Mouse (Mus musculus): ENCODE measurements around the gene Slc52a3.

The Slc52a3 gene

DNA sequence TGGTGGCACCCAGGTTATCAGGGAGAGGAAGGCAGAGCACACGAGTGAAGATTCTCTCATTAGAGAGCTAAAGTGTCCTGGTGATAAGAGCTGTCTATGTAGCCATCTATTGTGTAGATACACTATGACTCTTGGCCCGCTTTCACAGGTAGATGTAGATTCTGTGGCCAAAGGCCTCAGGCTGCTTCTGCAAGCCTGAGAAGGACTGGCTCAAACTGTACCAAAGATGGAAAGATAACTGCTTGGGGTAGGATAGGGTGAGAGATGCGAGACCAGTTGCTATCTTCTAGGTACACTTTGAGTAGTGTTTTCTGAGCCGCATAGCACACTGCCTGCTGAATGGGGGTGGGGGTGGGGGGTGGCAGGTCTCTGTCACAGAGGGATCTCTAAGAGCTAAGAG is 2.6 kb downstream of the Slc52a3 start:
- no peak for DNase-seq (ENCODE audit: inconsistent ontology term)

DNA sequence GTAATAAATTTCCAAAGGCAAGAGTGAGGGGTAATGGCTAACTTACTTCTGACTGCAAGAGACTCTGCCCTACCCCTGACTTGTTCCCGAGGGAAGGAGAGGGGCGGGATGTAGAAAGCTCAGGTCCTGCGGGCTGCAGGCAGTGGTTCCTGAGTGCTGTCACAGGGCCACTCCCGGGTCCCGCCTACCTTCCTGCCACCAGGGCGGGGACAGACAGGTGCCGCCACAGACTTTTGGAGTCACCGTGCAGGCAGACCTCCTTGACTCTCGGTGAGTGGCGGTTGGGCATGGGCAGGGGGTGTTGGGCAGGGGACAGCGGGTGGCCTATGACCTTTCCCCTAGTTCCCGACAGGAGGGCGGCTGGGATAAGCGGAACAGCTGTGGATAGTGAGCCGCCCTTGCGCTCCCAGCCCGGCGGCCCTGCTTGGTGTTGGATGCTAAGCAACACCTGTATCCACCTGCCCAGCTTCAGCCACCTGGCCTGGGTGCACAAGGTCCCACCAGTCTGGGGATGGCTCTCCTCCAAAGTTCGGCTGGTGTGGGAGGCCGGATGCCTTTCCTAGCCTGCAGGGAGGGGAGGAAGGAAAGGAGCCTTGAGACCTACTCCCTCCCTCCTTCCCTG is 3.5 kb downstream of the Slc52a3 start:
- no peak for DNase-seq (ENCODE audit: inconsistent ontology term)

DNA sequence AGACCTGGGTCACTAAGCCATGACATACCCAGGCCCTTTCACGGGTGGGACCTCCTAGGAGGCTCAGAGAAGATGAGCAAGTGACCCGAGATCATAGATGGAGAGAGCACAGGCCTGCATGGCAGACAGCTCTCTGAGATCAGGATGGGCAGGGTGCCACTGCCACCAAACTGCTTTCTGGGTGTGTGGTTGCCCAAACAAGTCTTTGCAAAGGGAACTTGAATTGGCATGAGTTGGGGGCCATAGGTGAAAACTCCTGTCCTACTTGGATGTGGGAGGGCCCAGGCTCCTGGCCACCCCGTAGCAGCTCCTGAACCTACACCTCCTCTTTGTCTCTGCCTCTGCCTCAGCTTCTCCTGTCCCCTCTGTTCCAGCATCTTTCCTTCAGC is 4.0 kb downstream of the Slc52a3 start:
- DNase-seq (ENCODE audit: inconsistent ontology term) = no peak

DNA sequence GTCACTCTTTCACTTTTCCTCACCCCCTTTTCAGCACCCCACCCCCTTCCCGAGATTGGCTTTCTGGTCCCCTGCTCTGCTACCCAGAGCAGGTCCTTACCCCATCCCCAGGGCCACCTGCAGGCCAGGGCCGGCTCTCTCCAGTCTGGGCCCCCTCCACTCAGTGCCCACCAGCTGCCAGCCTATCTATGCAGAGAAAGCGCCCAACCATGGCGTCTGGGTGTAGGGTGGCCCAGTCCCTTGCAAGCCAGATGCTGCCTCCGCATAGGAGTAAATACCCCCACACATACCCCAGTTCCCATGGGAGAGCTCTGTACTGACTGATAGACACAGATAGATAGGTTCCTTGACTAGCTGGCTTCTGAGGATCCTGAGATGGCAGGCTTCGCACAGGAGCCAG is 4.4 kb downstream of the Slc52a3 start:
- no peak for DNase-seq (ENCODE audit: inconsistent ontology term)

DNA sequence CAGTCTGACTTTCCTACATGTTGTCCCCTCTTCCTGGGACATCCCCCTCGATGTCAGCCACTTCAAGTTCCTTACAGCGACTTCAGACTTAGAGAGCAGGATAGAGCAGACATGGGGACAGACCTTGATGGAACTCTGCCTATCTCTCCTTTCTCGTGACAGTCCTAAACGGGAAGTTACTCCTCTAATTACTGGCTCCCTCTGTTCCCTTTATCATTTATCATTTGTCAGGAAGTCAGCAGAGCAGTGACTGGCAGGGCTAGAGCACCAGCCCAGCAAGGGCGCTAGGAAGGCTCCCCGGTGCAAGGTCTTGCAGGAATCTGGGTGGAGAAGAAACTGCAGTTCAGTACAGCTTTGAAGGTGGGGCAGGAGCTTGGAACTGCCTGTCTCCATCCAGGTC is 6.2 kb downstream of the Slc52a3 start:
- DNase-seq (ENCODE audit: inconsistent ontology term) = no peak

DNA sequence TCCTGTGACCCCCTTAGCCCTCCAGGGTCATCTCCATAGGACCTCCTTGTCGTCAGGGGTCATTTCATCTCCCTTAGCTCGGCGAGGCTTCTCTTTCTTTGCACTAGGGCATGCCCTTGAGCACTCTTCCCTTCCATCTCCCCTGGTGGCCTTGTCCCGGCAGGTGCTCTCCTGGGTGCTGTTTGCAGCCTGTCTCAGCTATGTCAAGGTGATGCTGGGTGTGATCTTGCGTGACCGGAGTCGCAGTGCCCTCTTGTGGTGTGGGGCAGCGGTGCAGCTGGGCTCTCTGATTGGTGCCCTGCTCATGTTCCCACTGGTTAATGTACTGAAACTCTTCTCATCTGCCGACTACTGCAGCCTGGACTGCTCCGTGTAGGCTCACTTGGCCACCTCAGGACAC is 11.5 kb downstream of the Slc52a3 start:
- no peak for DNase-seq (ENCODE audit: inconsistent ontology term)

DNA sequence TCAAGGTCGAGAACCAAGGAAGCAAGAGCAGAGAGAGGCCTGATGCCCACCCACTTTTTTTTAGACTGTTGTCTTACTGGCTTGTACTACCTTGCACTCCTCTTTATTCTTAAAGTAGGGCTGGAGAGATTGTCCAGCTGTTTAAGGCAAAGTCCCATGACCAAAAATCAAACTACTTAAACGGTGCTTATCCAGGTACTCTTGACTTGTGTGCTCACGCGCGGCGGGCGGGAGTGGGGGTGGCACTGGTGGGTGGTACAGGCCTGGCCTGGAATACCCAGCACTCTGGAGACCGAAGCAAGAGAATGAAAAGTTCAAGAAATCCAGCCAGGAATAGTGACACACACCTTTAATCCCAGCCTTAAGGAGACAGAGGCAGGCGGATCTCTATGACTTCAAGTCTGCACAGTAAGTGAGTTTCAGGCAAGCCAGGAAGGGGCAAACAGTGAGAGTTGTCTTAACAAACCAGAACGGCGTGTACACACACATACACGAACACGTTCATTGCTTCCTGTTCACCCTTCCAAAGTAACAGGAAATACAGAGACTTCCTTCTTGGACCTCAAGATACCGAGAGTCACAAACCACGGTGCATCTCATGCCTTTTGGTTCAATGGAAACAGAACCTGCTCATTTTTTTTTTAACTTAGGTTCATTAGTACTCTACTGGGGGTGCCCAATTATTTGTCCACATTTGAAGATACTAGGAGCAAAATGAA is 12.9 kb downstream of the Slc52a3 start:
- no peak for DNase-seq (ENCODE audit: inconsistent ontology term)

DNA sequence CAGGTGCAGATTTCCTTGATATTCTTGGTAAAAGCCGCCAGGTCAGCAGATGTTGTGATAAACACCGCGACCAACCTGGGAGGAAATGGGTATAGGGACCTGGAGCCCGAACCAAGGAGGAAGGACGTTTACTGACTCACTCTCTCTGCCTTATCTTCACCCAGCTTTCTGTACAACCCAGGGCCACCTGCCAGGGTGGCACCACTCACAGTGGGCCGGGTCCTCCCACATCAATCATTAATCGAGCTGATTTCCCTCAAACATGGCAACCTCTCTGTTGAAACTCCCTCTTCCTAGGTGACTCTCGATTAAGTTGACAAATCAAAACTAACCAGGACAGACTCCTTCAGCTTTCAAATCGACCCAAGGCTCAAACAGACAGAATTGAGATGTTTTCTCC is 13.9 kb downstream of the Slc52a3 start:
- no peak for DNase-seq (ENCODE audit: inconsistent ontology term)

DNA sequence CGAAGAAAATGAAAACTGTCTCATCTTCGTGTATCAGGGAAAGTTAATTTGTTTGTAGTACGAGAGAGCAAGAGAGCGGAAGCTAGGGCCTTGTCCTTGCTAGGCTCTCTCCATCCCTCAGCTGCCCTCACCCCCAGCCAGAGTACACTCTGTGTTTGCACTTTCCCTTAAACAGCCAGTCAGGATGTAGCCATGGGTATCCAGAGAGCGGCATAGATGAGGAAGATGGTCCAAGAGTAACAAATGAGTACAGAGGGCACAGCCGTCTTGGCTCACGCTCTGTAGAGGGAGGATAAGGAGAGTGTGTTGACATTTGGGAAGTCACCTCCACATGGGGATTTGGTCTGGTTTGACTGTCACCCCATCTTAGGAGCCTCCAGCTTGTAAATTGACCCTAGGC is 14.3 kb downstream of the Slc52a3 start:
- DNase-seq (ENCODE audit: inconsistent ontology term) = no peak

DNA sequence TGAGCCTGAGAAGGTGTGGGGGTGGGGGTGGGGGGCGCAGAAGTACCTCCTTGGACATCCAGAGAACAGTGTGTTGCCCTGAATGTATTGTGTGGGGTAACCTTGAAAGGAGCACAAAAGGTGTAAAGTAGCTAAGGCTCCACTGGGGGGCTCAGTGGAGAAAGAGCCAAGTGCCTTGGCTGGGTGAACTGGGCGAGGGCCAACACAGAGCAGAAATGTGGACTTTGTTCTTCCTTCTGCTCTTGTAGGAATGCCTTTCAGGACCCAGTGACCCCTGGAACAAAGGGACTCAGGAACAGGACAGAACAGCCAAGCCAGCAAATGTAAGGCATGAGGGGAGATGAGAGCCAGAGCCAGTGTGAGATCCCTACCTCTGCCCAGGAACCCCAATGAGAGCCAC is 15.4 kb downstream of the Slc52a3 start:
- peak; percentile 62 for DNase-seq (ENCODE audit: inconsistent ontology term)

DNA sequence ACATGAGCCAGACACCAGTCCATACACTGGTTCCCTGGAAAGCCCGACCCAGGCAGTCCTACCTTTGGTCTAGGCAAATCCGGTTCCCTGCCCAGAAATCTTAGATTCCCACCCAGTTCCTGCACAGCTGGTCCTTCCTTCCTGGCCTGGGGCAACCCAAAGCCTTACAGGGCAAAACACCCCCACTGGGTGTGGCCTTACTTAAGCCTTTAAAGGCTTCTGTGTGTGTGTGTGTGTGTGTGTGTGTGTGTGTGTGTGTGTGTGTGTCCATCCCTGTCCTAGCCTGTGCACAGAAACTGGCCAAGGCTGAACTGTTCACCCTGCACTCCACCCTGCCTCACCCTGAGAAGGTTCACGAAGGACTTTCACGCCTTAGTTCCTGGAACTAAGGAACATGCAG is 15.9 kb downstream of the Slc52a3 start:
- DNase-seq (ENCODE audit: inconsistent ontology term) = no peak

DNA sequence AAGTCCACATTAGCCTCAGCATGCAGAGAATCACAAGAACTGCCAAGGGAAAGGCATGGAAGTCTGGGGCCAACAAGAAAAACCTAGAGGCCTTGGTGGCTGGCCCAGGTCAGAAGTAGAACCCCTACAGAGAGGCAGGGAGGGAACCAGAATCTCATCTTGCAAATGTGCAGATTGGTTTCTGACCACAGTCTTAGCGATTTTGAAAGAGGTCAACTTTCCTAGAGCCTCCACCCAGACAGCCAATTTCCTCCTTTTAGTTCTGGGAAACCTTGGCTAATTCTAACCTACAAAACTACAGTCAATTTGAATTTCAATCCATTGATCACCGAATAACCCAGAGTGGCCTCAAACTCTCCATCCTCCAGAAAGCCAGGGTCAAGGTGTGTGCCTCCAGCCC is 16.4 kb downstream of the Slc52a3 start:
- DNase-seq (ENCODE audit: inconsistent ontology term) = no peak

DNA sequence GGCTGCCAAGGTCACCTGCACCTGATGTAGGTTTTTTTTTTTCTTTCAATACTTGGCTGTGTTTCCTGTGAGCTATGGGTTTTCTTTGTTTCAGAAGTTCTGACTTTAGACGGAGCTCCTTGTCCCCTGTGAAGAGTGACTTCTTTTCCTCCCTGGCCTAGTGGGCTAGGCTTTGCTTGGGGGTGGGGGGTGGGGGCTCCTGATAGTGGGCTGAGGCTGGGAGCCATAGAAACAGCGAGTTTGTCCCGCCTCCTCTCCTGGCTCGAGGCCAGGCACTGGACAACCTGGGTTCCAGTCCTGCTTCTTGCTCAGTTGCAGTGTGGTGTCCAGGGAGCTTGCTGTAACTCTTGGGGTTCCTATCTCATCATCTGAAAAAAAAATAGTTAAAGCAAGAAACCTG is 19.7 kb downstream of the Slc52a3 start:
- no peak for DNase-seq (ENCODE audit: inconsistent ontology term)

DNA sequence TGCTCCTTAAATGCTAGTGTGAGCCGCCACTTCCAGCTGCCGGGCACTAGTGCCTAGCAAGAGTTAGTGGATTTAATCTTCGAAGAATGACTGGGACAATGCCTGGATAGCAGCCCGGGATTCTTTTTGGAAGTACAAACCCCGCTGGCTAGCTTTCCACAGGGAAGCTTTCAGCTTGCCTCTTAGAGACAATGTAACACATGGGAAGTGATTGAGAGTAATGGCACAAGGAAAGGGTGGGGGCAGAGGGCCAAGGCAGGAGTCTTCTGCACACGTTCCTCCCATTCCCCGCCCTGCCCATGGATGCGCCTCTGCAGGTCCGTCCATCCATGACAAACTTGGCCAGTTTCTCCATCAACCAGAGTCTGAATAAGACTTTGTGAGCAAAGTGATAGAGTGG is 20.4 kb downstream of the Slc52a3 start:
- DNase-seq (ENCODE audit: inconsistent ontology term) = no peak

DNA sequence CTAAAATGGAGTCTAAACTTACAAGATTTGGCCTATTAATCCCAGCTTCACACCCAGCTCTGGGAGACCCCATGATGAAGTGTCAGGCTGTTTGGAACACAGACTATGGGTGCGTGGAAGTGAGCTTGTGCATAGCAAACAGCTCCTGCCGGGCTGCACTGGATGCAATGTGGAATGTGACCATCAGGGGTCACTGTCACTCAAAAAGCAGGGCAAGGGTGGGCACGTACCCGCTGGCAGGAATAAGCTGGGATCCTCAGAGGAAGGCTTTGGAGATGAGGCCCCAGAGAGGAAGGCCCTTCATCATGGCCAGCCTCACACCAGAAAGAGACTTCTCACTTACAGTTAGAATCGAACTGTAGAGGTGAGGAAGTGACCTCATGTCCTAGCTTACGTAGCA is 23.9 kb downstream of the Slc52a3 start:
- no peak for DNase-seq (ENCODE audit: inconsistent ontology term)

DNA sequence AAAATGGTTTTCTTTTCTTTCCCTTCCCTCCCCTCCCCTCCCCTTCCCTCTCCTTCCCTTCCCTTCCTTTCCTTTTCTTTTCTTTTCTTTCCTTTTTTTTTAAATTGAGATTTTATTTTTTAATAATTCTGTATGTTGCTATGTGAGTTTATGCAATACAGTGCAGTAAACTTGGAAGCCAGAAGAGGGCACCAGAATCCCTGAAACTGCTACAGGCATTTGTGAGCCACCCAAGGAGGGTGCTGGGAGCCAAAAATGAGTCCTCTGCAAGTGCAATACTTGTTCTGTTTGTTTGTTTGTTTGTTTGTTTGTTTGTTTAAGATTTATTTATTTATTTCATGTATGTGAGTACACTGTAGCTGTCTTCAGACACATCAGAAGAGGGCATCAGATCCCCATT is 25.7 kb downstream of the Slc52a3 start:
- no peak for DNase-seq (ENCODE audit: inconsistent ontology term)

DNA sequence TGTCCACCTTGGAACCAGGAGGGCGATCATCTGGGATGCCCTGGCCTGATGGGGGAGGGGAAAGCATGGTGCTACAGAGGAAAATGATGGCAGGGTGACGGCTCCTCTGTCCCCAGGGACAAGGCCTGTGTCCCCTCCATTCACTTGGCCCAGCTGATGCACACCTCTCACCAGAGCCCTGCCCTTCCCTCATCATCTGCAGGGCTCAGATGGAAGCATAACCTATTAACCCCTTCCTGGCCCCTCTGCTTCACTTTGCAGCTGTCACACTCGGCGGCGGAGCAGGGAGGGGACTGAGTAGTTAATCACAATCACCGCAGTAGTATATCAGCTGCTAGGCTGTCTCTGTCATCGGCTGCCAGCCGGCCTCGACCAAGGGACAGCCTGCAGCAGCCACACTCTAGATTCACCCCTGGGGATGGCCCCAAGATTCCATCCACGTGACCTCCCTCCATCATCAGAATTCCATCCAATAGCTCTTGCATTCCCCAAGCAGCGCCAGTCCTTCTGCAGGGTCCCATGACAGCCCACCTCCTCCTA is 28.6 kb downstream of the Slc52a3 start:
- DNase-seq (ENCODE audit: inconsistent ontology term) = no peak

DNA sequence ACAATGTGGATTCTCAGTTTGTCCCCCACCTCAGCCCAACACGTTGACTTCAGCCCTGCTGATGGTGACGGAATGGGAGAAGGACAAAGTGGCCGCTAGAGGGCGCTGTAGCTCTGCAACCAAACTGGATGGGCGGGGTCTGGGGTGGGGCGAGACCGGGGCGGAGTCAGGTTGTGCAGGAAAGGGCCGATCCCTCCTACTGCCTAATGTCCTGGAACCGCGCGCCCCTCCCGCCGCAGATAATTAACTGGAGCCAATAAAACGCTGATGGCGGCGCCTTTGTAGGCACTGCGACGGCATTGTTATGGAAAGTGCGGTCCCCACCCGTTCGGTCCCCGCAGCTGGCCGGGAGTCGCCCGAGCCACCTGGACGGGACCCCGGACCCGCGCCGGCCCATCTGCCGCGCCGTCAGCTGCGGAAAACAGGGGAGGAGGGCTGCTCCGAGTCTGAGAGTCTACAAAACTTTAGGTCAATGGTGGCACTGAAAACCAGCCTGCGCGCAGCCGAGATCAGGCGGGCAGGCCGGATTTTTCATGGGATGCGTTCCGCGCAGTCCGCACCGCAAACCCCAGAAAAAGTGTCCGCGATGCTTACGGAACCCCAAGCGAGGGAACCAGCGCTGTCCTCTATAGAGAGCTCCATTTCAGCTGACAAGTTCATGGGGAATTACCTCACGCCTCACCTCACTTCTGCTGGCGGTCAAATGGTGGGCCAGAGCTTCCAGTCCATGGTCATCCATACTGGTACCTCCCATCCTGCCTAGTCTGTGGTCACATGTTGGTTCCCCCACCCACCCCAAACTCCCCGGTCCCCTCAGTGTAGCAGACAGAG is 33.2 kb downstream of the Slc52a3 start:
- DNase-seq (ENCODE audit: inconsistent ontology term) = peak; percentile 92

DNA sequence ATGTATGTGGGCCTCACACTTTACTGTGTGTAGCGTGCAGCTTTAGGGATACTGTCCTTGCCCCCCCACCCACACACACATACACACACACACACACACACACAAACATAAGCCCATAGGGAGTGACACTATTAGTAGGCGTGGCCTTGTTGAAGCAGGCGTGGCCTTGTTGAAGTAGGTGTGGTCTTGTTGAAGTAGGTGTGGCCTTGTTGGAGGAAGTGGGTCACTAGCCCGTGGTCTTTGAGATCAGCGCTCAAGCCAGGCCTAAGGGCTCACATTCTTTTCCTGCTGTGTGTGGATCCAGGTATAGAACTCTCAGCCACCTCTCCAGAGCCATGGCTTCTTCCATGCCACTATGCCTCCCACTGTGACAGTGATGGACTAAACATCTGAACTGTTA is 34.7 kb downstream of the Slc52a3 start:
- no peak for DNase-seq (ENCODE audit: inconsistent ontology term)

DNA sequence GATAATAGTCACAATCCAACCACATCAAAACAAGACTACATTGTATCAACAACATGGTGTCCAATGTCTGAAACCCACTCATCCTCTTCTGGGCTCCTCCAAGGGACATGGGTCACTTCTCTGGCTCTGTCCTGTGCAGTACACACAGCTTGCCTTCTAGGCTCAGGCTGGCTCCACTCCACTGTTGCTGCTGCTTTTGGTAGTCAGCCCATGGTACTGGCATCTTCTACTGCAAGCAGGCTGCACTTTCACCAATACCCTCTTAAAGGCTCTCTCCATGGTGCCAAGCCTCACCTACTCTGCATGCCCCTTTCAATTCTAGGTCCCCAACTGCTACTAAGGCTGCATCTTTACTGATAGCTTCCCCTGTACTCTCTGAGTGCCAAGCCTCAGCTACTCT is 43.8 kb downstream of the Slc52a3 start:
- no peak for DNase-seq (ENCODE audit: inconsistent ontology term)

DNA sequence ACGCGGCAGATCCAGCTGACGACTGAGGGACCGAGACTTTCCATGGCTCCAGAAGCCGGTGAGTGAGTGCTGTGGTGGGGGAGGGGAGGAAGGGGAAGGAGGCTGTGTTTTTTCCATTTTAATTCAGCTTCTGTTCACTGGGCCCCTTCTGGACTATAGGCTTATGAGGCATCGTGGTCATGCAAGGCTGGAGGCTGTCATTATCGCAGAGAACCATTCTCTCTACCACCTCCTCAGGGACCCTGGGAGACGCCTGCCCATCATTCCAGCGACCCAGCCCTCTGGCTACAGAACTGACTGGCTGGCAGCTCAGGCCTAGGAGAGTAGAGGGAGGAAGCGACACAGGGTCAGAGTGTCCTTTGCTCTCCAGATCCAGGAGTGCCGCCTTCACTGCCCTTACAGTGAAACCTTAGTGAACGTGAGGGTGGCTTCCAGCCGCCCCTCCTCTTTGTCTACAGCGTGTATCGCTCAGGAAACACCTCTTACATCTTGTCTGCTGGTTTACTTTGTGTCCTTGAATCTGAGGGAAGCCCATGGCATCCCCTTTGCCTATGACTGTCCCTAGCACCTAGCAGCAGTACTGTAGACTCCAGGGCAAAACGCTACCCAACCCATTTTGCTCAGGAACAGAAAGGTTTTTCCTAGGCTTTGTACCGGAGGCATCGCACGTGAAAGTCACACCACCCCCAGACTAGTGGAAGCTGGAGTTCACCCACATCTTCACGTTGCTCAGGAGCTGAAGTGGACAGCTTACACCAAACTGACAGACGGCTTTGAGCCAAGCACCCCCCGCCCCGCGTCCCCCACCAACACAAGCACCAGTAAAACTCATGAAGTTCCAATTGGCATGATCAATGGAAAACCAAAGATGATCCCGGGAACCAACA is 51.0 kb downstream of the Slc52a3 start:
- no peak for DNase-seq (ENCODE audit: inconsistent ontology term)
